Mouse (Mus musculus) lung, postnatal 0 days (tissue): Measurements from ENCODE around the gene Hint1. TPM values are rescaled to one million over a fixed set of nuclear protein-coding genes. Genes with fewer than 3 reads are reported as not detected.
A peak's percentile ranks its signal among the peaks of the same experiment; 100 is the strongest.

Source experiments
- ATAC-seq: fragments of 200-750 bp; cut with Nextera tagmentation; 2 replicates; pipeline ENCODE4 v1.8.0; 2017; ENCODE audit warnings: moderate library complexity
- DNase-seq: peaks from one replicate; pipeline ENCODE4 v3.0.0-alpha.2; 2016; ENCODE audit warnings: low spot score
- H3K27ac ChIP-seq: fragments of 300-500 bp; sonication (generic); 2 replicates; pipeline ENCODE4 v1.5.1; 2014; ENCODE audit warnings: antibody characterized with exemption, mild to moderate bottlenecking, low read length, mixed read lengths
- H3K27me3 ChIP-seq: fragments of 300-500 bp; sonication (generic); replicated peaks from 2 replicates; pipeline ENCODE4 v1.6.1; 2014; ENCODE audit warnings: low read length, mixed read lengths; ENCODE audit not compliant: insufficient read depth
- H3K36me3 ChIP-seq: fragments of 300-500 bp; sonication (generic); 2 replicates; pipeline ENCODE4 v1.6.1; 2014; ENCODE audit warnings: low read length, mixed read lengths; ENCODE audit not compliant: insufficient read depth
- H3K4me1 ChIP-seq: fragments of 300-500 bp; sonication (generic); 2 replicates; pipeline ENCODE4 v1.6.1; 2014; ENCODE audit warnings: antibody characterized with exemption, low read depth, low read length, mixed read lengths; ENCODE audit not compliant: insufficient read depth
- H3K4me2 ChIP-seq: fragments of 300-500 bp; sonication (generic); replicated peaks from 2 replicates; pipeline ENCODE4 v1.6.1; 2014; ENCODE audit warnings: low read depth, mild to moderate bottlenecking, low read length, moderate library complexity, mixed read lengths
- H3K4me3 ChIP-seq: fragments of 300-500 bp; sonication (generic); 2 replicates; pipeline ENCODE4 v1.5.1; 2014; ENCODE audit warnings: low read depth, low read length
- H3K9ac ChIP-seq: fragments of 300-500 bp; sonication (generic); replicated peaks from 2 replicates; pipeline ENCODE4 v1.6.1; 2014; ENCODE audit warnings: low read depth, mild to moderate bottlenecking
- H3K9me3 ChIP-seq: fragments of 300-500 bp; sonication (generic); 2 replicates; pipeline ENCODE4 v1.6.1; 2016; ENCODE audit warnings: low read length, mixed read lengths
- CTCF ChIP-seq: IDR thresholded peaks from 2 replicates; pipeline ENCODE4 v1.5.1; 2016; ENCODE audit warnings: antibody characterized with exemption, mild to moderate bottlenecking
- EP300 ChIP-seq: IDR thresholded peaks from 2 replicates; pipeline ENCODE4 v1.6.1; 2016; ENCODE audit warnings: antibody characterized with exemption, mild to moderate bottlenecking, control low read depth
- WGBS: fragments of 180-500 bp; shearing (Covaris S2); extraction: QIAGEN DNeasy Blood & Tissue Kit; methylation state at CpG from one replicate; pipeline ENCODE4 v1.1.7; 2014; 5-methylcytosine and 5-hydroxymethylcytosine counted together
- polyA plus RNA-seq: library from polyadenylated mRNA; unstranded; fragments of >200 nt; fragmentation: Nextera tagmentation; extraction: Ambion mirVana; gene quantifications from 2 replicates; pipeline ENCODE4 v1.2.1, GENCODE M21; 2015

The Hint1 gene
- polyA plus RNA-seq, 1 experiment from 2014 or later: 528 TPM

DNA sequence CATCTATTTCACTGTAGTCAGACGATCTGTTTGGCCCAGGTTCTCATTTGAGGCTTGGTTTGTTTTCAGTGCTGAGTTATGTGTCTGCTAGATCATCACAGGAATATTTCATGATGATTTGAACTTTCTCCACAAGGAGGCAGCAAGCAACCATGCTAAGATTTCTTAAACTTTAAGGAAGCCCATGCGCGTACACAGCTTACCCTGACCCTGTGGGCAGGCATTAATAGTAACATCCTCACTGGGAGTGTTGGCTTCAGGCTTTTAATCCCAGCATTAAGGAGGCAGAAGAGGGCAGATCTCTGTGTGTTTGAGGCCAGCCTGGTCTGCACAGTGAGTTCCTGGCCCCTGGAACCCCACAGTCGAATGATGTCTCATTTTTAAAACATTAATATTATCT is 13.3 kb downstream of the Hint1 start:
- WGBS: 15% methylated on average over 4 of the region's 4 CpGs
- H3K4me1 ChIP-seq: peaks cover 6% of the 10 kb centered on the region; the same call in 1 of the 2 replicates
- peak; percentile 91 for TF ChIP-seq CTCF
- TF ChIP-seq EP300: no peak
- ATAC-seq: peak; percentile 60
- no peaks in the 10 kb centered on the region for H3K36me3 ChIP-seq
- DNase-seq: peak; percentile 90
- H3K4me3 ChIP-seq: no peak overlapping the region
- H3K9me3 ChIP-seq: no peaks in the 10 kb centered on the region
- no peak overlapping the region for H3K4me2 ChIP-seq
- H3K27ac ChIP-seq: peak overlapping the region; percentile 40; the same call in 1 of the 2 replicates
- H3K9ac ChIP-seq: no peak overlapping the region
- H3K27me3 ChIP-seq: no peaks in the 10 kb centered on the region

DNA sequence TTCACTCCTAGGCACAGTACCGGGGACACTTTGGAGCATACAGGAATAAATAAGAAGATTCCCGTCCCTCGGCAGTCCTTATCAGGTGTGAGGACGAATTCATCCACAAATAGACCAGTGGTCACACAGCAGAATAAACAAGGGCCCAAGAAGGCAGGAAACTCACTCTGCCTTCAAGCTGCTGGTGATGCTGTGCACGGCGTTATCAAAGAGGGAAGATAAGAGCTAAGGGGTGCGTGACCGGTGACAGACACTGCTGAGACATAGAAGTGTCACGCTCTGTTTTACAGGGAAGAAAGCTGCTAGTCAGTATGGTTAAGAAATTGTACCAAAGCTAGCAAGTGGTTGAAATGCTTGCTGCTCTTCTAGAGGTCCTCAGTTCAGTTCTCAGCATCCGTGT is 13.7 kb downstream of the Hint1 start:
- 34% methylated on average over 10 of the region's 10 CpGs for WGBS
- Histone ChIP-seq H3K4me3 (no peak overlapping the region), H3K27me3 (no peaks in the 10 kb centered on the region), H3K4me1 (peaks cover 7% of the 10 kb centered on the region; the same call in 1 of the 2 replicates), H3K9me3 (no peaks in the 10 kb centered on the region), H3K9ac (no peak overlapping the region), H3K36me3 (no peaks in the 10 kb centered on the region), H3K4me2 (no peak overlapping the region), H3K27ac (peak overlapping the region; percentile 40; the same call in 1 of the 2 replicates)
- ATAC-seq: no peak
- no peak for DNase-seq
- no peak for TF ChIP-seq CTCF
- TF ChIP-seq EP300: no peak

DNA sequence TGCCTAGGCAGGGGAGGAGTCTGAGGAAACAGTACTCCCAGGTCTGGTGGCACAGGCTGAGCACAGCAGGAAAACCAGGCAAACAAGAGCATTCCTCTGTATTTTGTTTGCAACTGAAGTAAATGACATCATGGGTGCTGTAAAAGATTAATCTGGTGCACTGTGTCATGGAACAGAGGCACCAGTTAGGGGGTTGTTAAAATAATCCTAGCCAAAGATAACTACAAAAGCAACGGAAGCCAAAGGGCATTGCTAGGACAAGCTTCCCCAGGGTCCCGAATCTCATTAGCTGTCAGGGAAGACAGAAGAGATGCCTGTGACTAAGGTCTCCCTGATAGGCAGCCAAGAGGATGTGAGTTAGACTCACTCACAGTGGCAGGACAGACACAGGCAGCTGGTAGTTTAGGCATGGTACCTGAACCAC is 14.9 kb downstream of the Hint1 start:
- H3K9ac ChIP-seq: no peak overlapping the region
- H3K27ac ChIP-seq: peak overlapping the region; percentile 47; the same call in 1 of the 2 replicates
- TF ChIP-seq CTCF (no peak), EP300 (peak; percentile 48; the same call in 1 of the 2 replicates)
- 5% methylated on average over 2 of the region's 2 CpGs for WGBS
- peak; percentile 81 for DNase-seq
- H3K9me3 ChIP-seq: no peaks in the 10 kb centered on the region
- H3K4me2 ChIP-seq: no peak overlapping the region
- H3K4me3 ChIP-seq: no peak overlapping the region
- H3K27me3 ChIP-seq: no peaks in the 10 kb centered on the region
- no peaks in the 10 kb centered on the region for H3K36me3 ChIP-seq
- ATAC-seq: peak; percentile 23; the same call in 1 of the 2 replicates
- H3K4me1 ChIP-seq: peaks cover 12% of the 10 kb centered on the region; the same call in 1 of the 2 replicates

GRCm38 (mm10) chr11:54882671-54883070 is 16.5 kb downstream of the Hint1 start:
- no peaks in the 10 kb centered on the region for H3K27me3 ChIP-seq
- peak overlapping the region; percentile 68 for H3K27ac ChIP-seq
- 25% methylated on average over 8 of the region's 8 CpGs for WGBS
- no peaks in the 10 kb centered on the region for H3K9me3 ChIP-seq
- H3K4me1 ChIP-seq: peaks cover 12% of the 10 kb centered on the region; the same call in 1 of the 2 replicates
- H3K9ac ChIP-seq: no peak overlapping the region
- ATAC-seq (peak; percentile 52), DNase-seq (peak; percentile 89)
- peak; percentile 80 for TF ChIP-seq EP300
- peak; percentile 53 for TF ChIP-seq CTCF
- no peaks in the 10 kb centered on the region for H3K36me3 ChIP-seq
- no peak overlapping the region for H3K4me3 ChIP-seq
- H3K4me2 ChIP-seq: no peak overlapping the region

GRCm38 (mm10) chr11:54884197-54884828 is 18.1 kb downstream of the Hint1 start:
- WGBS: 68% methylated on average over 5 of the region's 5 CpGs
- ATAC-seq (peak; percentile 19), DNase-seq (peak; percentile 67)
- no peak overlapping the region for H3K4me2 ChIP-seq
- H3K9ac ChIP-seq: no peak overlapping the region
- TF ChIP-seq CTCF: no peak
- no peak for TF ChIP-seq EP300
- H3K4me3 ChIP-seq: no peak overlapping the region
- H3K27me3 ChIP-seq: no peaks in the 10 kb centered on the region
- peaks cover 12% of the 10 kb centered on the region; the same call in 1 of the 2 replicates for H3K4me1 ChIP-seq
- no peaks in the 10 kb centered on the region for H3K36me3 ChIP-seq
- peak overlapping the region; percentile 88 for H3K27ac ChIP-seq
- no peaks in the 10 kb centered on the region for H3K9me3 ChIP-seq

DNA sequence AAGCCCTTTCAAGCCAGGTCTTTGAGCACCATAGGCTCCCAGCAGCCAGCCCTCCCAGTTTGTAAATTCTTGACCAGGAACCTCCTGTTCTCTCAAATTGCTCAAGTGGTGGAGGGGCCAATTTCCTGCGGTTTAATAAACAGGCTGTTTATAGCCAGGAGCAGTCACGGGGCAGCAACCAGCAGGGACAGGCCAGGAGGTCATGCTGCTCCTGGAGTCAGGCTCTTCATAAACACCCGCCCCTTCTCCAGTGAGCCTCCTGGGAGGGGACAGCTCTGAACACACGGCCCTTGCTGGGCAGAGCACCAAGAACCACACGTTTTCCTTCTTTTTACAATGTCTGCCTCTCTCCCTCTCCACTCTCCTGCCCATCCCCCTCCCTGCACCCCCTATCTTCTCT is 18.8 kb downstream of the Hint1 start:
- no peak overlapping the region for H3K4me3 ChIP-seq
- H3K36me3 ChIP-seq: no peaks in the 10 kb centered on the region
- TF ChIP-seq CTCF (no peak), EP300 (peak; percentile 94)
- WGBS: 7% methylated on average over 5 of the region's 5 CpGs
- H3K9me3 ChIP-seq: no peaks in the 10 kb centered on the region
- ATAC-seq: peak; percentile 92
- H3K27me3 ChIP-seq: no peaks in the 10 kb centered on the region
- peak; percentile 96 for DNase-seq
- no peak overlapping the region for H3K4me2 ChIP-seq
- H3K9ac ChIP-seq: no peak overlapping the region; the same call in 1 of the 2 replicates
- H3K27ac ChIP-seq: peak overlapping the region; percentile 88
- peaks cover 12% of the 10 kb centered on the region; the same call in 1 of the 2 replicates for H3K4me1 ChIP-seq
